Mouse (Mus musculus): ENCODE measurements around the gene Rgs1.

DNA sequence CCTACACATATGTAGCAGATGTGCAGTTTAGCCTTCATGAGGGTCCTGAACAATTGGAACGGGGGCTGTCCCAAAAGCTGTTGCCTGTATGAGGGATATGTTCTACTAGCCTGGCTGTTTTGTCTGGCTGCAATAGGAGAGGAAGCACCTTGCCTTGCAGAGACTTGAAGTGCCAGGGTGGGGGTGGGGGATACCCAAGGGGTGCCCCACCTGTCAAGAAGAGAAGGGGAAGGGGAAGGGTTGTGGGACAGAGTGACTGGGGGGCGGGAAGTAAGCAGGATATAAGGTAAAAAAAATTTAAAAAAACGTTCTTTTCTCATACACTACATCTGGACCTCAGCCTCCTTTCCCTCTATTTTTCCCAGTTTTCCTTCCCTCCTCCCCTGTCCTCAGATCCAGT, 9.7 kb upstream of the Rgs1 start:
- TF ChIP-seq CTCF (IDR thresholded peaks at IDR 0.05; ENCODE audit: borderline replicate concordance, control insufficient read depth, extremely low read depth, insufficient read depth, low read length, poor library complexity) (no peak), POLR2A (IDR thresholded peaks at IDR 0.05; ENCODE audit: control insufficient read depth, extremely low read depth, insufficient read depth, low read length, poor library complexity) (no peak)

Measured in thymus, adult 2 months (tissue).